Mouse (Mus musculus) MN1 (cell line): ENCODE data around the gene Sod3.

Experiments used
- DNase-seq: peaks from one replicate; pipeline ENCODE4 v3.0.0-alpha.2; 2016; ENCODE audit warnings: low spot score

Gene Sod3

GRCm38 (mm10) chr5:52382837-52383236, 19.2 kb downstream of the Sod3 start:
- no peak for DNase-seq

DNA sequence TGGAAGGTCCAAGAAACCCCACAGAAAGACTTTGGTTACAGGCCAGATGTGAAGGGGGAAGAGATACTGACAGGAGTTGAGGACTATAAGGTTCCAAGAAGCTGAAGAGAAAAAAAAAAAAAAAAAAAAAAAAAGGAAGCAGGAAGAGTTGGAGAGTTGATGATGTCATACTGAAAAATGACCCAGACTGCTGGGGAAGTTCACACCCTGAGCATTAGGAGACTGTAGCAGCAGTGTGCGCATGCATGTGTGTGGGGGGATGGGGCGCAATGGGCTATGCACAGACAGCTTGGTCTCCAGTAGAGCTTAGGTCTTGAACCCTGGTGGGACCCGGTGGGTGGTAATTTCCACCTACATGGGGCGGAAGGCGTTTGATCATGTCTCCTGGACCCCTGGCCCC, 20.2 kb downstream of the Sod3 start:
- DNase-seq: no peak

- no peak for DNase-seq
These were observed 22.4 kb downstream of the Sod3 start for GRCm38 (mm10) chr5:52386016-52386415.

GRCm38 (mm10) chr5:52388092-52388749, 24.6 kb downstream of the Sod3 start:
- no peak for DNase-seq

GRCm38 (mm10) chr5:52390381-52390780, 26.8 kb downstream of the Sod3 start:
- DNase-seq: no peak

GRCm38 (mm10) chr5:52391471-52391870, 27.9 kb downstream of the Sod3 start:
- DNase-seq: no peak

DNA sequence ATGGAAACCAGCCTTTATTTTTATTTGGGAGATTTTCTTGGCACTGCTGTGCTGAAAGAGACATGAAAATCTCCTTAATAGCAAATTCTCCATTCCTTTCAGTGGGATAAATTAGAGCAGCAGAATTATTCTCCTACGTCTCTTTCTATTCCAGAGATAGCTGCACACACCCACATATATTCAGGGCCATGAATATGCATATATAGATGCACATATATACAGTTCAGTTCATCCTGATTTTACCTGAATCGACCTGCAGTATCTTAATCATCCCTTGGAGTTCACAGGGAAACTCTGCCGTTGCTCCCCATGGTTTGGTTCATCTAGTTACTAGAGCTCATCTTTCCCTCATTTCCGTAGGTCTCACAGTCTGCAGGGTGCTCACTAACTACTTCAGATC, 30.2 kb downstream of the Sod3 start:
- no peak for DNase-seq

DNA sequence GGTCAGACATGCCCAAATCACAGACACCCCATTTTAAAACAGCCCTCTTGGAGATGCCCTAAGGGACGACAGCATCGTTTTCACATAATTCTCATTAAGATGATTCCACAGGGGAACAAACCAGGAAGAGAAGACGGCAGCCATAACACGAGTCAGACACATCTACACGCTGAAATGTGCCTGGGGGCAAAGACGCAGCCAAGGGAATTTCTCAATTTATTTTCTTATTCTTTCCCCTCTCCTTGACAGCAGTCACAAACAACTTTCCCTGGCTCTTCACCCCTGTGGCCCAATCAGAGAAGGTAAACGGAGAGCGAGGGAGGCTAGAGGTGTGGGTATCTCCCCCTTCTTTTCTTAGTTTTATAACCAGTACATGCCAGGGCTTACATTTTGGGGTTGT, 40.8 kb downstream of the Sod3 start:
- no peak for DNase-seq

GRCm38 (mm10) chr5:52408668-52409315, 45.2 kb downstream of the Sod3 start:
- peak; percentile 6 for DNase-seq

- no peak for DNase-seq
These were observed 46.6 kb downstream of the Sod3 start for GRCm38 (mm10) chr5:52410197-52410596.

GRCm38 (mm10) chr5:52411567-52411966, 48.0 kb downstream of the Sod3 start:
- DNase-seq: no peak

GRCm38 (mm10) chr5:52415193-52415592, 51.6 kb downstream of the Sod3 start:
- DNase-seq: no peak

DNA sequence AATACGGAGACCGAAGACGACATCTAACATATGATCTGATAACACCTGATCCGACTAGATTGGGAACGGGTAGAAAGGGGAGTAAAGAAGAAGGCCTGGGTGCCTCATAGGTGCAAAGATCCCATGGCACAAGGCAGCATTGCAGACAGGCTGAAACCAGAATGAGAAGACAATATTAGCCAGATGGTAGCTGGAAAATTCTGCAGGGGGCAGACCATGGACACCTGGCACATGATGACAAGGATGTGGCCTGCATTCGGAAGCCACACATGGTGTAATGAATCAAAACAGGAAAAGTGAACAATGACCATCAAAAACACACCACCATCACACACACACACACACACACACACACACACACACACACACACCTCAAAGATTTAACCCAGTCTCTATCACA, 52.3 kb downstream of the Sod3 start:
- DNase-seq: no peak

GRCm38 (mm10) chr5:52416485-52416884, 52.9 kb downstream of the Sod3 start:
- no peak for DNase-seq
